Mouse (Mus musculus) forebrain, embryonic 10.5 days (tissue): ENCODE measurements around the gene Vwa2. TPM values are rescaled to one million over a fixed set of nuclear protein-coding genes. Genes with fewer than 3 reads are reported as not detected.

ENCODE experiments used
- DNase-seq: peaks from one replicate; pipeline ENCODE4 v3.0.0-alpha.2; 2017; ENCODE audit warnings: low spot score; ENCODE audit errors: extremely low spot score
- H3K27ac ChIP-seq: fragments of 300-500 bp; sonication (generic); 2 replicates; pipeline ENCODE4 v1.5.1; 2016; ENCODE audit warnings: mild to moderate bottlenecking
- H3K27me3 ChIP-seq: fragments of 300-500 bp; sonication (generic); 2 replicates; pipeline ENCODE4 v1.6.1; 2016; ENCODE audit warnings: mild to moderate bottlenecking; ENCODE audit not compliant: poor library complexity, severe bottlenecking
- H3K36me3 ChIP-seq: fragments of 300-500 bp; sonication (generic); replicated peaks from 2 replicates; pipeline ENCODE4 v1.6.1; 2016; ENCODE audit warnings: mild to moderate bottlenecking, moderate library complexity
- H3K4me1 ChIP-seq: fragments of 300-500 bp; sonication (generic); 2 replicates; pipeline ENCODE4 v1.6.1; 2016
- H3K4me3 ChIP-seq: fragments of 300-500 bp; sonication (generic); 2 replicates; pipeline ENCODE4 v1.5.1; 2016; ENCODE audit warnings: mild to moderate bottlenecking, moderate library complexity
- H3K9me3 ChIP-seq: fragments of 300-500 bp; sonication (generic); 2 replicates; pipeline ENCODE4 v1.6.1; 2016; ENCODE audit warnings: mild to moderate bottlenecking, moderate library complexity
- WGBS: fragments of 180-500 bp; shearing (Covaris S2); methylation state at CpG from one replicate; pipeline ENCODE4 v1.1.7; 2016; 5-methylcytosine and 5-hydroxymethylcytosine counted together
- polyA plus RNA-seq: library from polyadenylated mRNA; unstranded; fragments of >200 nt; fragmentation: Nextera tagmentation; extraction: Ambion mirVana; gene quantifications from 2 replicates; pipeline ENCODE4 v1.2.1, GENCODE M21; 2016

Vwa2 gene
- polyA plus RNA-seq, 1 experiment from 2014 or later = 2.6 TPM

DNA sequence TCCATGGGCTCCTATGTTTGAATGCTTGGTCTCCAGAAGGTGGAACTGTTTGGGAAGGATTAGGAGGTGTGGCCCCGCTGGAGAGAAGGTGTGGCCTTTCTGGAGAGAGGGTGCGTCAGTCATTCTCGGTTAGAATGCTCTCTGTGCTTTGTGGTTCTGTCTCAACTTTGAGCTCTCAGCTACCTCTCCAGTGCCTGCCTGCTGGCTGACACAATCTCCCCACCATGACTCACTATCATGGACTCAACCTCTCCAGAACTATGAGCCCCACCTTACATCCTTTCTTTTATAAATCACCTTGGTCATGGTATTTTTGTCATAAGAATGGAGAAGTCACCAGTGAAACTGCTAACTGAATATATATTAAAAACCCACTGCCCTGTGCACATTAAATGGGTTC is 40.6 kb downstream of the Vwa2 start:
- 95% methylated on average over 3 of the region's 3 CpGs for WGBS
- Histone ChIP-seq H3K27ac (no peak overlapping the region), H3K4me3 (no peak overlapping the region), H3K4me1 (peaks cover 3% of the 10 kb centered on the region), H3K27me3 (no peaks in the 10 kb centered on the region), H3K9me3 (0 out of 2 replicates have a peak, but pooled peaks cover 7% of the 10 kb centered on the region), H3K36me3 (0 out of 2 replicates have a peak, but pooled peaks cover 3% of the 10 kb centered on the region)
- no peak for DNase-seq

DNA sequence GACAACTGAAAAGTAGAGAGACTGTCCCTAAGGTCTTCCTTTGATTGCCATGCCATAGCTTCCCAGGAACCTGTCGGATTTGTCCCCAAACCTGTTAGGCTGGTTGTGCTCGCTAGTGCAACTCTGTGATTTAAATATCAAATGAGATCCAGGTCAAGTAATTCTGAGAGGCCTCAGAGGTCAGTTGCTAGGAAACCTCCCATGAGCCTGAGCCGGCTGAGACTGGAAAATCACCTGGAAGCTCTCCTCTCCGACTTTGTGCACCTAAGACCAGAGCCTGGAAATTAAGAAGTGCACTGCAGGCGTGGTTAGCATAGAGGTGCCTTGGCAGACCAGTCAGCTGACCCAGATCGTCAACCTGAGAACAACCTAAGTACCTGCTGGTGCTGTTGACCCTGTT is 41.0 kb downstream of the Vwa2 start:
- 45% methylated on average over 6 of the region's 6 CpGs for WGBS
- Histone ChIP-seq H3K4me1 (peaks cover 7% of the 10 kb centered on the region), H3K27me3 (no peaks in the 10 kb centered on the region), H3K9me3 (0 out of 2 replicates have a peak, but pooled peaks cover 7% of the 10 kb centered on the region), H3K36me3 (0 out of 2 replicates have a peak, but pooled peaks cover 3% of the 10 kb centered on the region), H3K4me3 (no peak overlapping the region), H3K27ac (no peak overlapping the region)
- DNase-seq = no peak

DNA sequence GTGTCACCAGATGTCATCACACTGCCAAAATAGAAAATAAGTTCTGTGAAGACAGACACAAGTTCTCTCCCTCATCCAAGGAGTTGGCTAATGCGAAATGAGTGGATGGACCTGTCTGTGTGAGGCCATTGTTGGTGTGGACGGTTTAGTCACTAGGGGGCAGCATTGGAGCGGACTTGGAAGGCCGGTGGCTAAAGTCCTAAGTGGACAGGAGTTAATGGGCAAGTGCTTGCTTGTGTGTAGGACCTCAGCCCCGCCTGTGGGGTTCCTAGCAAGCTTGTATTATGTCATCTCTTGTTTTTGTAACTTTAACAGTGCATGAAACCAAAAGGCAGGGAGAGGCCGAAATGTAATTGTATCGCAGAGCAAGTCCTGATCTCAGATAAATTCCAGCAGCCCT is 45.6 kb downstream of the Vwa2 start:
- Histone ChIP-seq H3K4me3 (no peak overlapping the region), H3K9me3 (no peaks in the 10 kb centered on the region), H3K4me1 (peaks cover 9% of the 10 kb centered on the region), H3K27me3 (no peaks in the 10 kb centered on the region), H3K27ac (no peak overlapping the region), H3K36me3 (no peaks in the 10 kb centered on the region)
- DNase-seq = peak; percentile 86
- WGBS = 33% methylated on average over 7 of the region's 7 CpGs

DNA sequence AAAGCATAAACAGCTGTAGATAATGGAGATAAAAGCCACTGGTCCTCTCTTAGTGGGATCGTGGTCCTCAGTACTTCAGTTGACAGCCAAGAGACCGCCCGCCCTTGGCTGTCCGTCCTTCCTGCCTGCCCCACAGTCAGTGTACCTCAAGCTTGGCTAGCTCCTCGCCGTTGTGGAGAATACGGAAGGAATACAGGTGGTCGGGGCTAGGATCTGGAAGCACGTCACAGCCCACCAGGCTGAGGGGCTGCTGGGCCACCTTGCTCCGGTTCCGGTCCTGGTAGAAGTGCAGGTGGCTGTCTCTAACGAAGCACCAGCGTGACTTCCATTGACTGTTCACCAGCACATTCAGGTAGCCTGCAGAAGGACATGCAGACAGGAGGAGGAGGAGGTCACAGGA is 46.2 kb downstream of the Vwa2 start:
- Histone ChIP-seq H3K36me3 (no peaks in the 10 kb centered on the region), H3K27me3 (no peaks in the 10 kb centered on the region), H3K4me3 (no peak overlapping the region), H3K9me3 (no peaks in the 10 kb centered on the region), H3K27ac (no peak overlapping the region), H3K4me1 (peaks cover 9% of the 10 kb centered on the region)
- WGBS = 90% methylated on average over 13 of the region's 13 CpGs
- no peak for DNase-seq

DNA sequence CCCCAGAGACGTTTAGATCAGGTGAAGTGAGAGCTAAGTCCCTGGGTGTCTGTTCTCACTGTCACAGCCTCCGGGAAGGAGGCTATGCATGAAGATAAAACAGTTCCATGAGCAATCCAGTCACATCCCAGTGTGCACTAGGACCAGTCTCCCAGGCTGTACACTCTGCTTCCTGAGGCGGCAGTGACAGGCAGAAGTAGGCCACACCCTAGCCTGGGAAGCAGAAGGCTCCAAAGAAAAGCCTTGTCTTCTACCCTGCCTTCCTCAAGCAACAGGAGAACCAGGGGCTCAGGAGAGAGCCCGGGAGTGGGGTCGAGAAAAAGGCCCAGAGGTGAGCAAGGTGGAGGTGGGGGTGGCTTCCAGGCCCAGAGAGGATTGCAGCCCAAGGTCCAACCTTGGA is 47.7 kb downstream of the Vwa2 start:
- Histone ChIP-seq H3K27me3 (no peaks in the 10 kb centered on the region), H3K27ac (0 out of 2 replicates have a peak overlapping the region, but pooled peaks have one; percentile 6), H3K4me1 (peaks cover 9% of the 10 kb centered on the region), H3K36me3 (no peaks in the 10 kb centered on the region), H3K9me3 (no peaks in the 10 kb centered on the region), H3K4me3 (no peak overlapping the region)
- no peak for DNase-seq
- WGBS = 76% methylated on average over 5 of the region's 5 CpGs

DNA sequence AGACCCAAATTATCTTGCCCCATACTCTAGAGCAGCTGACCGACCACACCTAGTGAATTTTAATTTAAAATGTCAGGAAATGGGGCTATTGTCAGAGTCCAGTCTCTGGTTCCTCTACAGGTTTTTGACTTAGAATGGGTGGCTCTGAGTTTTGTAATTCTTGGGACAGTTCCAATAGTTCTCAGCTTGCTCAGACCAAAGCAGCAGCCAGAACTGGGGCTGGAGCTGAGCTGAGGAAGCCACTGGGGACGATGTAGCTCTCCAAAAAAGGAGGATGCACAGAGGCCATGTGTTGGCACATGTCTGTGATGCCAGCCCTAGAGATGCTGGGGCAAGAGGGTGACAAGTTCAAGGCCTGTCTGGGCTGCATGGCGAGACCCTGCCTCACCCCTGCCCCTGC is 55.3 kb downstream of the Vwa2 start:
- Histone ChIP-seq H3K27ac (no peak overlapping the region), H3K4me3 (no peak overlapping the region), H3K27me3 (no peaks in the 10 kb centered on the region), H3K4me1 (no peaks in the 10 kb centered on the region), H3K36me3 (no peaks in the 10 kb centered on the region), H3K9me3 (no peaks in the 10 kb centered on the region)
- no peak for DNase-seq
- 87% methylated on average over 3 of the region's 3 CpGs for WGBS

DNA sequence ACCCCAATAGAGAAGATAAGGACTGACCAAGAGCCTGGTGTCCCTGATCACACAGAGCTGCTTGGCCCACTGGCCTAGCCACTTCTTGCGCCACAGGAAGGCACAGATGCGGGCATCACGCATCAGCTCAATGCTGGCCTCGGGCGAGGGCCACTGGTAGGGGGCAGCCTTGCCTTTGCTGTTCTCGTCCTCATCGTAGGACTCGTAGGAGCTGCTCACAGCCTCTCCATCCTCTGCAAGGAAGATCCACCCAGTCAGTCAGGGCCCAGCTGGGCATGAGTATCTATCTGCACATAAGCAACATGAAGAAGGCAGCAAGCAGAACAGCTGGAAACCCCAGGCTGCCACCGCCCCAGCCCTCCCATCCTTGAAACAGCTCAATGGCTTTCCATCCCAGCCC is 56.0 kb downstream of the Vwa2 start:
- Histone ChIP-seq H3K4me3 (no peak overlapping the region), H3K27ac (no peak overlapping the region), H3K27me3 (no peaks in the 10 kb centered on the region), H3K4me1 (no peaks in the 10 kb centered on the region), H3K36me3 (no peaks in the 10 kb centered on the region), H3K9me3 (no peaks in the 10 kb centered on the region)
- no peak for DNase-seq
- WGBS = 84% methylated on average over 9 of the region's 9 CpGs

DNA sequence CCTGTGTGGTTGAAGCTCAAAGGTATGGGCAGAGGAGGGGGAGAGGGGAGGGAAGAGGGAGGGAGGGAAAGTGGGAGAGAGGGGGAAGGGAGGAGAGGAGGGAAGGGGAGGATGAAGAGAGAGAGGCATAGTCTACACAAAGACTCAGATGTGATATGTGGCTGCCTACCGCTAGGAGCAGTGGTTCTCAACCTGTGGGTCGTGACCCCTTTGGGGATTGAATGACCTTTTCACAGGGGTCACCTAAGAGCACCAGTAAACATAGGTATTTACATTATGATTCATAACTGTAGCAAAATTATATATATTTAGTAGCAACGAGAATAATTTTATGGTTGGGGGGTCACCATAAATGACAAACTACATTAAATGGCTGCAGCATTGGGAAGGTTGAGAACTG is 59.8 kb downstream of the Vwa2 start:
- WGBS = 88% methylated on average over 3 of the region's 3 CpGs
- H3K36me3 ChIP-seq = no peaks in the 10 kb centered on the region
- no peak overlapping the region for H3K27ac ChIP-seq
- no peak overlapping the region for H3K4me3 ChIP-seq
- no peak for DNase-seq
- no peaks in the 10 kb centered on the region for H3K4me1 ChIP-seq
- H3K27me3 ChIP-seq = no peaks in the 10 kb centered on the region
- no peaks in the 10 kb centered on the region for H3K9me3 ChIP-seq

DNA sequence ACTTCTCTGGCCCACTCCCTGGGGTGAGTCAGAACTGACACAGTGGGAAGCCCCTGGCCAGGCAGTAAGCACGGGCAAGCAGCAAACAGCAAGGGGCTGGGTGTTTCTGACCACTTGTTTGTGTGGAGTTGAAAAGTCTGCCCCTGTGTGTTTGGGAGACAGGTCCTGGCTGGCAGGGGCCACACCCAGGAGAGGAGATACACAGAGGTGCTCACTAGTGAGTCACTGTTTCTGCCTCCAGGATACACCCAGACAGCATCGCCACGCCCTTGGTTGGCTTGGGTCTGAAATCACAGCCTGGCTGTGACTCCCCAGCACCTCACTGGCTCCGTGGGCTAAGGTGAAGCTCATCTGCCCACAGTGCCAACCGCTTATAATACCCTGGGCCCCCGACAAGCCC is 61.1 kb downstream of the Vwa2 start:
- H3K27ac ChIP-seq = 0 out of 2 replicates have a peak overlapping the region, but pooled peaks have one; percentile 25
- H3K9me3 ChIP-seq = no peaks in the 10 kb centered on the region
- no peaks in the 10 kb centered on the region for H3K27me3 ChIP-seq
- WGBS = 92% methylated on average over 6 of the region's 6 CpGs
- DNase-seq = no peak
- no peaks in the 10 kb centered on the region for H3K36me3 ChIP-seq
- H3K4me3 ChIP-seq = no peak overlapping the region
- H3K4me1 ChIP-seq = peaks cover 5% of the 10 kb centered on the region

DNA sequence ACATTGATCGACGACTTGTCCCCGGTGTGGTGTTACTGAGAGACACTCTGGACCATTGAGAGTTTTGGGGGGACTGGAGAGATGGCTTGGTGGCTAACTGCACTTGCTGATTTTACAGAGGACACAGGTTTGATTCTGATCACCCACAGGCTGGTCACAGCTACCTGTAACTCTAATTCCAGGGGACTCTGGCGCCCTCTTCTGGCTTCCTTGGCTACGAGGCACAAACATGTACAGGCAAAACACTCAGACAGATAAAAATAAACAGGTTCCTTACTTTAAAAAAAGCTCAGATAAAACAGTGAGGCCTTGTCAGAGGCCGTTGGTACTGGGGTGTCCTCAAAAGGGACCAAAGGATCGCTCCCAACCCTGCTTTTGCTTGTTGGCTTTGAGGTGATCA is 61.7 kb downstream of the Vwa2 start:
- no peak for DNase-seq

DNA sequence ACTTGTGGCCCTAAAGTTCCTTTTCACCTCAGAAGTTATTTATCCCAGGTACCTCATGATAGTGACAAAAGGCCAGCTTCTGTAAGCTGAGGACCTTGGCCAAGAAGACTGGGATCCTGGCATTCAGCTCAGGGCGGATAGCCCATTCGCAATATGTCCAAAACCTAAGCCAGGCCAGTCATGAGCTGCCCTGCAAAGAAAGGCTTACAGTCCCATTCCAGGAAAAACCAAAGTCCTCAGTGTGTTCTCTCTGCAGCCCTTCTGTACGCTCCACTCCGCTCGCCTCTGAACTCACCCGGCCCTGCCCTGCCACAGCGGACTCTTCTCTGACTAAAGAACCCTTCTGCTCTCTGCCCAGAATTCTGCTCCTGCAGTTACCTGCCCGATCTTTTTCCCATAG is 62.2 kb downstream of the Vwa2 start:
- Histone ChIP-seq H3K4me3 (no peak overlapping the region), H3K9me3 (no peaks in the 10 kb centered on the region), H3K36me3 (no peaks in the 10 kb centered on the region), H3K27me3 (no peaks in the 10 kb centered on the region), H3K27ac (no peak overlapping the region), H3K4me1 (peaks cover 5% of the 10 kb centered on the region)
- DNase-seq = no peak
- WGBS = 96% methylated on average over 8 of the region's 8 CpGs

More for the DNA sequence above, 61.7 kb downstream of the Vwa2 start:
- Histone ChIP-seq H3K4me3 (no peak overlapping the region), H3K27me3 (no peaks in the 10 kb centered on the region), H3K27ac (no peak overlapping the region), H3K4me1 (peaks cover 5% of the 10 kb centered on the region), H3K9me3 (no peaks in the 10 kb centered on the region), H3K36me3 (no peaks in the 10 kb centered on the region)
- 83% methylated on average over 7 of the region's 7 CpGs for WGBS

DNA sequence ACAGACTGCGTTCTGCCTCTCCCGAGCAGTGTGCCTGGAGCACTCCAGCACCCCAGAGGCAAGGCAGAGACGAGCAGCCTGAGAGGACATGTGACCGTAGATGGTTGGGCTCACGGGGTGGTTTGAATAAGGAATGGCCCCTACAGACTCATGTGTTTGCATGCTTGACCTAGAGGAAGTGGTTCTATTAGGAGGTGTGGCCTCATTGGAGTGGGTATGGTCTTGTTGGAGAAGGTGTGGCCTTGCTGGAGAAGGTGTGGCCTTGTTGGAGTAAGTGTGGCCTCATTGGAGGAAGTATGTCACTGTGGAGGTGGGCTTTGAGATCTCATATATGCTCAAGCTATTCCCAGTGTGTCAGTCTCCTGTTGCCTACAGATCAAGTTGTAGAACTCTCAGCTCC is 63.9 kb downstream of the Vwa2 start:
- H3K4me3 ChIP-seq = no peak overlapping the region
- no peak overlapping the region for H3K27ac ChIP-seq
- no peak for DNase-seq
- no peaks in the 10 kb centered on the region for H3K36me3 ChIP-seq
- H3K4me1 ChIP-seq = peaks cover 5% of the 10 kb centered on the region
- no peaks in the 10 kb centered on the region for H3K27me3 ChIP-seq
- no peaks in the 10 kb centered on the region for H3K9me3 ChIP-seq
- 90% methylated on average over 5 of the region's 5 CpGs for WGBS

DNA sequence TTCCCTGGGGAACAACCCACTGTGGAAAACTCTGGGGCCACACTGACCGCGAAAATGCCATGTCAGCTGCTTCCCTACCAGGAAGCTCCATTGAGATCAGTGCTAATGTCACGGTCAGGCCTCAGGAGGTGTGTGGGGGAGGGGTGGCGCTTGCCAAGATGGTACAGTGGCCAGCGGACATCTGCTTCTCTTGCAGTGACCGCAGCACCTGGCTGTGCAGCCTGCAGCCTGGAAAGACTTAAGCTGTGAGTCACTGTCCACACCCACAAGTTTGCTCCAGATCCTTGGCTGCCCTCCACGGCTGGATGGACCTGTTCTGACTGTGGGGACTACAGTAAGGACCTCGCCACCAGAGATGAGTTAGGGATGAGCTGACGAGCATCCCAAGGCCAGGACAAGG is 65.8 kb downstream of the Vwa2 start:
- Histone ChIP-seq H3K4me3 (no peak overlapping the region), H3K36me3 (no peaks in the 10 kb centered on the region), H3K9me3 (peaks cover 2% of the 10 kb centered on the region; the same call in 1 of the 2 replicates), H3K27ac (no peak overlapping the region), H3K4me1 (peaks cover 5% of the 10 kb centered on the region), H3K27me3 (no peaks in the 10 kb centered on the region)
- WGBS = 87% methylated on average over 9 of the region's 9 CpGs
- no peak for DNase-seq

DNA sequence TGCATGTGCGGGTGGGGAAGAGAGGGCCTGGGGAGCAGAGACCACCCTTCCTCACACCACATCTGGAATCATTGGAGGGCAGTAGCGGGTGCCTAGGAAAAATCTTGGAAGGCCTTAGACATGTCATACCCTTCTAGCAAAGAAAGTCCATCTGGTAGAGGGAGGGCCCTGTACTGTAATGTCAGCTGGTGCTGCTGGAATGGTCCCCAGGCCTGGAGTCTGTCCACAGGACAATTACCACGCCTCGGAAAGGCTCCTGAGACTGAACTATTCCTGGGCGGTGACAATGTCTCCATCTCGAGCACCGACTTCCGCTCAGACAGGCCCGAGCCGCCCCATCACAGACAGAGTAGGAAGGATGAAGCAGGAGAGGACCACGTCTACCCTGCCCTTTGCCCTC is 66.5 kb downstream of the Vwa2 start:
- no peaks in the 10 kb centered on the region for H3K36me3 ChIP-seq
- 96% methylated on average over 11 of the region's 11 CpGs for WGBS

More for the DNA sequence above, 66.5 kb downstream of the Vwa2 start:
- Histone ChIP-seq H3K27ac (no peak overlapping the region), H3K4me1 (peaks cover 5% of the 10 kb centered on the region), H3K4me3 (no peak overlapping the region), H3K9me3 (peaks cover 3% of the 10 kb centered on the region; the same call in 1 of the 2 replicates), H3K27me3 (no peaks in the 10 kb centered on the region)
- no peak for DNase-seq
